Mouse (Mus musculus) megakaryocyte, embryonic 14.5 days (primary cell): ENCODE data around the gene Pcnp.

Source experiments
- FLI1 ChIP-seq: IDR thresholded peaks from 2 replicates; pipeline ENCODE4 v1.6.1; 2012; ENCODE audit warnings: low read length, inconsistent platforms, mixed read lengths
- GATA1 ChIP-seq: IDR thresholded peaks from 3 replicates; pipeline ENCODE4 v1.6.1; 2012; ENCODE audit warnings: mixed read lengths, low read length, inconsistent platforms, borderline replicate concordance

- TF ChIP-seq FLI1 (no peak), GATA1 (no peak)
Measured at GRCm38 (mm10) chr16:56058151-56058550, 28.6 kb upstream of the Pcnp start.
